Mouse (Mus musculus) spleen, adult 18-20 months (tissue): Measurements from ENCODE around the gene Panx3.

Experiments used
- DNase-seq, 2 experiments: peaks; one replicate each; pipeline ENCODE4 v3.0.0; 2022; ENCODE audit warnings: mixed read lengths in 2 of 2

Panx3 gene

DNA sequence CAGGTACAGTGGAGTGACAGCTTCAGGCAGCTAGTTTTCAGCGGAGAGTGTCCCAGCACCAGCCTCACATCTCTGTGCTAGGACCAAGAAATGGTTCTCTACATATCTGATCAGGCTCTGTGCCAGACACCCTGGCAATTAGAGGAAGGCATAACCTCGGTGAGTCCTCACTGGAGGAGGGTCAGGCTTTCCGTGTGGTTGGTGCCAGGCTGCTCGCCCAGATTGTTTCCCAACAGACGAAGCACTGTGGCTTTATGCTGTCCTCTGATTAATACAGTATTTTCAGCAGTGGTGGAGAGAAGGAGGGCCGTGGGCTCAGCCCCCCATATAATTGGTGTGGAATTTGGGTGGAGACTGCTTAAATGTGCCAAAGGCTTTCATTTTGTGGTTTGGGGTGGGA, at the start of gene Panx3:
TSS of gene Panx3 (minus strand) at position 121 of the 400 bp plus-strand sequence.
- DNase-seq, result no peak

DNA sequence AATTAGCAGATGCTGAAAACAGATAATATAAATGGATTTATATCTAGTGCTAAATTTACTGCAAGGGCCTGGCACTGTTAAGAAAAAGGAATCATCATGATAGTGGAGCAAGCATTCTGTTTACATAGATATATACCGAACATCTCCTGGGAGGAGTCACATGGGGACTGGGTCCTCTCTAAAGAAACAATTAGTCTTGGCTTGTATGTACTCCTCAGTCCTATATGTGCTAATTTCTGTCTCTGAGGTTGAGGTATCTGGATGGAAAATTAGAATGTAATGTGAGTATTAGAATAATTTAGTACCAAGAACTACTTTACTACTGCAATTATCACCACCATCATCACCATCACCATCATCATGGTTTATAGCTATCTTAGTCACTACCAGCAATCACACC, 47.1 kb upstream of the Panx3 start, which contains the start of gene Olfr160:
TSS of gene Olfr160 (minus strand) at position 101 of the 400 bp plus-strand sequence.
- no peak for DNase-seq

DNA sequence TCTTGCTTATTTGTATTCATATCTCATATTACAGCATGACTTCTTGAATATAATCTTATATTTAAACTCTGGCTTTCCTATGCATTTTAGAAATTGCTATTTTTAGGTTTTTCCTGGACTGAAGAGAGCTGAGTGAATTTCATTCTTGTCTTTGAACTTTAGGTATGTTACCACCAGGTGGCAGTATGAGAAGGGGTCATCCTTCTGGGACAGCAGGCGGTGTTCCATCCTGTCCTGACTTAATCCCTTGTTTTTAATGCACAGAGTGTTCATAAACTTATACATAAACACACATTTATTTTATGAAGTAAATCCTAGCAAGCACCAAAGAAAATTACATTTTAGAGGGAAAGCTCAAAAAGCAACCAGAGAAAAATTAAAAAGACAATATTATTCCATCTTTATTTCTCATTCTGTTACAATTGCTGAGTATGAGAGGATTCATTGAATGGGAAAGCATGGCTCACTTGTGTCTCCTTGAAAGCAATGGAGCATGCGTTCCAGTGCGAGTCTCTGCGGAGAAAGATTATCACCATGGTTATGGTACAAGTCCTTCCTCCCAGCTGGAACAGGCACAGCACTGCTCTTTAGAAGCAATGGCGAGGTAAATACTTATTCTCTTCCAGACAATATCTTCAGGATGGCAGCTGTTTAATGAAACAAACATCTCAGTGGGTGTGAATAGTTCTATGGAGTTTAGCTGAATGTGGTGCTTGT, 21.1 kb upstream of the Panx3 start:
- DNase-seq, result no peak

DNA sequence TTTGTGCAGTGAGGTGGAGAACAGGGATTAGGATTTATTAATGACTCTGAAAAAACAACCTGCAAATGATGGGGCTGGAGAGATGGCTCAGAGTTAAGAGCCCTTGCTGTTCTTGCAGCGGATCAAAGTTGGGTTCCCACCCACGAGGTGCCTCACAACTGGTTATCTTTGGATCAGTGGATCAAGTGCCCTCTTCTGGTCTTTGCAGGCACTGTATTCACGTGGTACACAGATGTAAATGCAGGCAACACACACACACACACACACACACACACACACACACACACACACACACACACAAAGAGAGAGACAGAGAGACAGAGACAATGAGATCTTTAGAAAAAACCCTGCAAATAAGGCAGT, 18.9 kb upstream of the Panx3 start:
- no peak for DNase-seq

DNA sequence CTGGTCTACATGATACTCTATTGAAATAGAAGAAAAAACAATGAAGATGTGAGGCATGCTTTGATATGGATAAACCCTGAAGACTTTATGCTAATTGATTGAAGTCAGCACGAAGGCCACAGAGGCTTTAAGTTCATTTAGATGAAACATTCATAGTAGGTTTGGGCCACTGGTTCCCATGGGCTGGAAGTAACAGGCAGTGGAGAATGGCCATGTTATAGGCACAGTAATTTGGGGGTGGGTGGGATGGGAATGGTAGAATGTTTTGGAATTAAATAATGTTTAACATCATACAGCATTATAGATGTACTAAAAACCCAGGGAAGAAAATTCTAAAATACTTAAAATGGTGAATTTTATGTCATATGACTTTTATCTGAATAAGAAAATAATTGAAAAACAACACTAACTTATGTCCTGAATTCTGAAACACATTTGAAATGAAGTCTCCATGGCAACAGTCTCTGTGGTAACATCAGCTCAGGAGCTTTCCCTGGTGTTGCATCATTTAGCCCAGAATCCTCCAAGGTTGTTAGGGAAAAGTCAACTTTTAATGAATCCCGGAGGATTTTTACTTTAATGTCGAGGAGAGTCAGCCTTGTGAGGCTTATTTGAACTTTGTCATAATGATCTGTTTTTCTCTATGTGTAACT, 18.4 kb upstream of the Panx3 start:
- no peak for DNase-seq

DNA sequence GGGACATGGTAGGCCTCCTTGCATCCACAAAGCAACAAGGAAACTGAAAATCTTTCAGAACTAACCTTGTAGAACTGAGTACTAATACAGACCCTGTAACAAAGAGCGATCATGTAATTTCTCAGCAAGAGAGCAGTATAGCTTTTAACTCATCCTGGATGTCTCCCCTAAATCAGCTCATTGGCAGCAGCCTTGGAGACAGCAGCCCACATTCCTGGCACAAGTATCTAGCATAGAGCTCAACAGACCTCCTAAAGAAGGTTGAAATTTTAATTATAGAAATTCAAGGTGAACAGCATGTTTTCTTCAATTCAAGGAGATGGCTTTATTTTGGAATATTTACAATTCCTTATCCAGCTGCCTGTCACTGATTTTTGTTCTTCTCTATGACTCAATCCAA, 12.1 kb upstream of the Panx3 start:
- no peak for DNase-seq

DNA sequence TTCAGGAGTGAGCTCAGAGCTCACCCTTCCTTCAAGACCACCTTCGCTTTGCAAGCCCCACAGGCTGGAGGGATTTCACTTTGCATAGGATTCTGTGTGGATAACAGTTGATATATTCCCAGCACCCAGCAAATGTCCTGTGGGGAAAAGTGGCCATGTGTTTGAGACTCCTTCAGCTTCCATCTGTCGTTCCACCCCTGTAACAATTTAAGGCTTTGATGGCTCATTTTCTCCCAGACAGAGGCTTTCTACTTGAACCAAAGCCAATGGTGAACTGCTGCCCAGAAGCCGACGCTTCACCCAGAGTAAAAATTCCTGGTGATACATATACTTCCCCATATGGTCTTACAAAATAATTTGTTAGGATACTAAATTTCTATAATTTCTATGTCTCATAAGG, 6.3 kb upstream of the Panx3 start:
- DNase-seq, result no peak

DNA sequence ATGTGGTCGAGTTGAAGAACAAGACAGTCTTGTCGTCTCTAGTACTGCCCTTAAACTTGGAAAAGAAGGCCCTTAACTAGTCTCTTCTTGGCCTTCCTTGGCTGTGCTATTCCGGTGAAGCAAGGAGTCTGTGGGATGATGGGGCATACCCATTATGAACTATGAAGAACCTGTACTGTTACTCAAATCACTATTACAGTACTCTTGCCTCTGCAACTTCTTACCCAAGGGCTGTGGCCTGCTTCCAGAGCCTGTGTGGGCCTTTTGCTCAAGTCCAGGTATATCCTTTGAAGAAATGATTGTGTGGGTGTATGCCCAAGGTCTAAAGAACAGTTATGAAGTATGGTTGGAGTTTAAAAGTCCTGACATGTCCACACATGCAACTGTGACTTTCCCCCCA, 1.2 kb upstream of the Panx3 start:
- DNase-seq, result no peak

DNA sequence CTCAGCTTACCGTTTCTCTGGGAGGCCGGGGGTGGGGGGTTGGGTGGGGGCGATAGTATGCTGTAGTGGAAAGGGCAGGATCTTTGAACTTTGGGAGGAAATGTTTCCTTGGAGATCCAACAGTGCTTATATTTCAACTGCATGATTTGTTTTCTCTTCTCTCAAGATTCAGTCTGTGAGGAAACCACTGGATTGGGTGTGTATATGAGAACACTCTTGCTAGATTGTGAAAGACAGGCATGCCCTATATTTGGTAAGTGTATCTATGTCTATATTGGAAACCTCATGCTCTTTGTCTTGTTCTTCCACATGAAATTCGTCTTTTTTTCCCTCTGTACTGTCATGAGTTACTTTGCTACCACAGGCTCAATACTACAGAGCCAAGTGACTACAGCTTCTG, 643 bp upstream of the Panx3 start:
- no peak for DNase-seq

DNA sequence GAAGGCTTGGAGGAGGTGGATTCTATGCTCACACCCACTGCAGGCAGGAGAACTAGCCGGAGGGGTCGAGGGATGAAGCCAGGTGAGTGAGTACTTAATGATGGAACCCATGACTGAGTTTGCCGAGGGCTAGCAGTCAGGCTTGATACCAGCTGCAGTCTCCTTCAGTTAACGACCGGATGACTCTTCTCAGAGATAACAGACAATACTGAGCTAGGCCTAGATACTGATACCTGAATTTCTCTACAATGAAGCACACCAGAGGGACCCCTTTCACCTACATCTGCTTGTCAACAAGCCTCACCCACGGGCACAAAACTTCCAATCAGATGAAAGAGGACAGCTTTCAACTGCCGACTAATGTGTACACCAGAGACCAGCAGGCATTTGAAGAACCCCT, 3.0 kb downstream of the Panx3 start:
- DNase-seq, result no peak

DNA sequence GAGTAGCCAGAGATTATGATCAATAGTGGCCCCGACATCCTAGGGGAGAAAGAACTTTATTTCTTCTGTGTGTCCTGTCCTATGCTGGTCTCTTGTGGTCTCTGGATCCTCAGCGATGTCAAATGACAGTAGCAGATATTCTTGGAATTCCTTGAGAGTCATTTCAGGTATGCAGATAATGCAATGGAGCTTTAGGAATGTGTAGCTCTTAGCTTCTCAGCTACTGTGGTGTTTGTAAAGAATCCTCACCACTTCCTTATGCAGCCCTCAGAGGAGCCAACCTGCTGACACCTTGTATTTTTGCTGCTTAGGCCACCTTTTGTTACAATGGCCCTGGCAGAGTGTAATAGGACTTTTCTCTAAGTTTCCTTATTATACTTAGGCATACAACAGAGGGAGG, 4.4 kb downstream of the Panx3 start:
- no peak for DNase-seq

DNA sequence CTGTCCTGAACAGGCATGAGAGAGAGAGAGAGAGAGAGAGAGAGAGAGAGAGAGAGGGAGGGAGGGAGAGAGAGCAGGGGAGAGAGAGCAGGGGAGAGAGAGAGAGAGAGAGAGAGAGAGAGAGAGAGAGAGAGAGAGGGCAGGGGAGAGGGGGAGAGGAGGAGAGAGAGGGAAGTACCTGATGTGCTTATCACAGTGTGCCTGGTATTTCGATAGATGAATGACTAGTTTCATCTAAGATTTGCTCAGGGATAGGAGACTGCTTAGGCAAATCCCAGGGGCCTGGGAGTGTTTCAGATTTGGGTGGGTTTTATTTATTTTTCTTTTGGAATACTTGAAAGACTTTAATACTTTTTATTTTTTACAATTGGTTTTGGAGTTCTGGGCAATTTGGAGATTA, 5.8 kb downstream of the Panx3 start:
- DNase-seq, result no peak

DNA sequence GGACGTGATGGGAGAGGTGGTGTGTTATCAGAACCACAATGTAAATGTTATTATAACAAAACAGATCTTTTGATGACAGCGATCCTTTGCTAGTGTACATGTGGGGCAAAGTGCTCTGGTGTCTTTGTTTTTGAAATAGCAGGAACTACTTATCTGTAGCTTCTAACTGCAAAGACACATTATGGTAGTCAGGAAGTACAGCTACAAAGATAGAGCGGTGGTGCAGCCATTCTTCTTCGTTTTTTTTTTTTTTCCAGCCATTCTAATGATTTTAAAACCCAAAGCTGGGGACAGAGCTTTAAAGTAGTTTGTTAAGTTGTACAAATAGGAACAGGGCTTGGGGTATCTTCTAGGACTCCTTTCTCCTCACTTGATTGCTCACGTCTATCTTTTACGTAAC, 9.6 kb downstream of the Panx3 start:
- no peak for DNase-seq

DNA sequence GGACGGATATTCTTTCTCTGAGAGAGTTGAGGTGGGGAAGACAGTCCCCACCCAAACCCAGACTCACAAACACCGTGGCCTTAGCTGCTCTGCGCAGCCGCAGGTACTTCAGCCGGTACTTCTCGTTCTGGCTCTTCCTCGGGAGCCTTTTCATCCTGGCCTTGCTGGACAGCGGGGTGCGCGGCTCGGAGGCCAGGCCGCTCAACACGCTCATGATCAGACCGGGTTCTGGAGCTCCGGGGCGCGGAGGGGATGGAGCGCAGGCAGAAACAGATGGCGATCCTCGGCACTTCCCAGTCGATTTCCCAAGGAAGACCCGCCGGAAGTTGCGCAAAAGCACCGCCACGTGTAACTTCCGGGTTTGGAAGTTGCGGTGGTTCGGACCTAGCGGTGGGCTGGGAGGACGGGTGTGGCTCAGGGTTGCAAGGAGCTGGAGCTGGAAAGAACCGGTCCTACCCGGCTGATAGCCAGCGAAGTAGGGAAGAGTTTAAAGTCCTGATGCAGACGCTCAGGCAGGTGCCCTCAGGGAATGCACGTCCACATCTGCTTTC, 12.0 kb downstream of the Panx3 start, which contains the start of gene Tbrg1:
TSS of gene Tbrg1 (minus strand) at position 382 of the 551 bp plus-strand sequence.
- DNase-seq, result peak; percentile 47 to 65

DNA sequence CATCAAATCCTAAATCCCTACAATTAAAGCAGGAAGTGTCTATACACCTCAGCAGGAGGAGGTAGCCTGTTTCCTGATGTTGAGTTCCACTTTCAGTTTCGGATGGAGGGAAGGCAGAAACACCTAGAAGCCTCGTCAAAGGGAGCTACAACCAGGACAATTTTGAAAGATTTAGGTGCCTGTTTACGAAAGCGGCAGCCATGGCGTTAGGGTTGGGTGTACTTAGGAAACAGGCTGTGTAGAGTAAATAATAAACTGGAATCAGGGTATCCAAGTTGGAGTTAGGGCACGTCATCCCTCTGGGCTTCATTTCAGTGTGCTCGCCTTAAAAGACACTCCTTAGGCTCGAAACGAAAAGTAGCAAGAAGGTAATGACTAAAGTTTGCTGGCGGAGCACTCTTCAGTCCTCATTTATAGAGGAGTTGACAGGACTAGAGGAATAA, 12.6 kb downstream of the Panx3 start:
- DNase-seq, result peak in 1 of 2 experiments; percentile 20

DNA sequence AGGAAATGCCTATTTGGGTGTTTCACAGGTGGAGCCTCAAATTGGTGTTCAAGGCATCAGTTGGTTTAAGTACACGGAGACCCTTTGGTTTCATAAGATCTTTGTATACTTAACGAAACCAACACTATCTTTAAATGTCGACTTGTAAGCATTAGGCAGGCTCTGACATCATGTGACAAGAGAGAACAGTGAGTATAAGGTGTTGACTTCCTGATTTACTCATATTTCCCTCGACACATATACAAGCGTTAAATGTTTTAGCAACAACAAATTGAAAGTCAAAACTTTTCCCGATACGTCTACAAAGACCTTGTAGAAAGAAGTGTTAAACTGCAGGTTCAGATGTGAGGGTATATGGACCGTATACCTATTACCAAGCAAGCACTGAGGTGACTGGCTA, 13.1 kb downstream of the Panx3 start:
- no peak for DNase-seq

DNA sequence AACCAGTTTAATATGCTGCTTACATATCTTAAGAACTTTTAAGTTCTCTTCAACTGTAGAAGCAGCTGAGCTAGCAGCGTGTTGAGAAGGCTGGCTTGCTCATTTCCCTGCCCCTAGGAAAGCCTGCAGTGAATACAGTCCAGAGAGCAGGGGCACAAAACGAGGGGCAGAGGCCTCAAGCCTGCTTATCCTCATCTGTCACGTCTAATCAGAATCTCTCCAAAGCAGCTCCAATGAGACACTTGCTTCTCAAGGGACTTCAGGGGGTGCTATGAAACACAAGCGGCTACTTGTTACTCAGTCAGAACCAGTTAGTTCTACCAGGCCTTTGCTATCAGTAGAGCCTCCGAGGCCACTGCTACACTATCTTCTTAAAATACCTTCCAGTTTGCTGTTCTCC, 15.2 kb downstream of the Panx3 start:
- no peak for DNase-seq

DNA sequence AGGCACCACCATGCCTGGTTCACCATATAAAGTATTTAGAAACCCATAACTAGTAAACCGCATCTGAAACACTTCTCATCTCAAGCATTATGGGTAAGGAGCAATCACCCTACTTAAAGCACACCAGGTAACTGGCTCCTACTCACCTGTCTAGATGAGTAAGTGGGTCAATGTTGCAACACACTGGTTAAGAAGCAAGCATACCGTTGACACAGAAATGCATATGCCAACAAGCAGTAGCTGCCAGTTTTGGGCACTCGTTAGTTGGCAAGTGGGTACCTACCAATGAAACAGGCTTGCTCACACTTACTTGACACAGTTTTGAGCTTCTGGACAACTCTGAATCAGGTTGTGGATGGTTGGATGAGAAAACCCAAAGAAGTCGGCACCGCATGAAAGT, 18.4 kb downstream of the Panx3 start:
- no peak for DNase-seq

DNA sequence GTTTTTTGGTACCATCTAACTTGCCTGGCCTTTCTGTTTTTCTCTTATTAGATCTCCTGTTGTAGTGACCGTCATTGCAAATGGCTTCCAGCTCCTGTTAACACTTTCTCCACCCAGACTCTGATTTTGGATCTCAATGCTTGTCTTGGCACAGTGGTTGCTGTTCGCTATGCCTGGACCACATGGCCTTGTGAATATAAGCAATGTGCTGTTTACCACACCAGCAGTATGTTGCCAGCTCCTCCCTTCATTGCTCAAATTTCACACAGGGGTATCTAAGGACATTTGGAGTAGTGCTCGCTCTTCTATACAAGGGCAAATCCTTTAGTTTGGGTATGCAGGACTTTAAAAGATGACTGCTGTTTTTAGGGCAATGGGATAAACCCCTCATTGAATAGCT, 22.8 kb downstream of the Panx3 start:
- no peak for DNase-seq

DNA sequence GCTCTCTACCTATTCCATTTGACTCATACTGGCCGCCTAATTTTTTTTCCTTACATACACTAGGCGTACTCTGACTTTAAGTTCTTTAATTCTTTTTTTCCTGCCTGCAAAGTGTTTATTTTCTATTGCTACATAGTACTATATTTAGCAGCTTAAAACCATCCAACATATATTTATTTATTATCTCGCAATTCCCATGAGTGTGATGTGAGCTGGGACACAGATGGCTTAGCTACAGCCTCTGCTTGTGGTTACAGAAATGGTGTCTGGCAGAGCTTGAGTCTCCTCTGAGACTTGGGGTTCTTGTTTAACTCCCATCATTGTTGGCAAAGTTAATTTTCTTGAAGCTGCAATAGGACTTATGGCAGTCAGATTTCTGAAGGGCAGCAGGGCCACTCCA, 30.3 kb downstream of the Panx3 start:
- DNase-seq, result no peak

DNA sequence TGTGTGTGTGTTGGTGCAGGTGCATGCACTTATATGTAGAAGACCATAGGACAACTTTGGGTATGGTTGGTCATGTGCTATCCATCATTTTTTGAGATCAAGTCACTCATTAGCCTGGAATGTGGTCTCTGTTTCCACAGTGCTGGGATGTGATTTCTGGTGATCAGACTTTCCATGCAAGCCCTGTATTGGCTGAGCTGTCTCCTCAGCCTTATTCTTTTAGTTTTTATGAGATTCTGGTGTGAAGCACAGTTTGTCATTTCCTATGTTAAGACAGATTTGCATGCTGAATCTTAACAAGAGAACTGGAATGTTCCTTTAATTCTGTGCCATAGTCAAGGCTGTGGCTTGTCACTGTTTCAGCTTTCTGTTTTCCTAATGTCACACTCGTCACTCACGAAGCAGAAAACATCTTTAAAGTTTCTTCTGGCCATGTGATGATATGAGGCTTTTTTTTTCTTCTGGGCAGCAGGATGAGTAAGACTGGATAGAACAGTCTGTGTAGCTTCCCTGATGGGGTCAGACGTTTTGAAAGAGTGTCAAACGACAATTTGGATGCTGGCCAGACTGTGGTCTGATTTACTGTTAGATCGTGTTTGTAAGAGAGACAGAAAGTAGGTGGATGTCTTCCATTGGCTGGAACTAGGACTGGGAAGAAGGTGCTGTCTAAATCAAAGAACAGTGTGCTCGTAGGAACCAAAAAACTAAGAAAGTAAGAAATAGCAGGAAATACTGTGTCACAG, 32.1 kb downstream of the Panx3 start:
- DNase-seq, result no peak

DNA sequence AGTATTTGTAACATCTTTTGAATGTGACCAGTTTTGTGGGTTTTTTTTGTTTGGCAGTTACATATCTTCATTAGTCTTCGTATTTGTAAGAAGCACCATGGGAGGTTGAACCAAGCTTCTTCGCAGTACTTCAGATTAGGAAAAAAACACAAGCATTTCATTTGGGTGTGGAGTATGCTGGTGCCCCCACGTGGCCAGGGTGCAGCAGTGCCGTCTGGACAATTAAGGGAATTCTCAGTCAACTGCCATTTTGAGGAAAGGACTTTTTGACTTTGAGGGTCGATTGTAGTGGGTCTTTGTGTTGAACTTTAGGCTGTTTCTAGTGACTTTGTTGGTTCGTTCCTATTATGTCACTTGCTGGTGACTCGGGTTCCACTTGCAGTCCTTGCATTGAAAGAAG, 32.7 kb downstream of the Panx3 start:
- DNase-seq, result peak in 1 of 2 experiments; percentile 37

DNA sequence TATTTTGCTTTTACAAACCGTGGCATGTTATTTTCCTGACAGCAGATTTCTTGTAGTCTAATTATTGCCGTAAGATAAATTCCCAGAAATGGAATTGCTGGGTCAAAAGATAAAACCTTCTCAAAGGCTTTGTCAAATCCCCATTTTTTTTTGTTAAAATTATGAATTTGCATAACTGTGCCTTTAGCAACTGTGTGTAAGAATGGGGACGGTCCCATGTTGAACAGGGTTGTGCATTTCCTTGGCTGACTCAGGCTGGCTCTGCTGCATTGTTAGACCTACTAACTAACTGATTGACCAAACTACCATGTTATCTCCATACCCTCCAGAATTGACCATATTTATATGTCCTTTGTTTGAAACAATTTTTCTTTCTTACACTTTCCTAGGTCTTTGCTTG, 34.8 kb downstream of the Panx3 start:
- DNase-seq, result no peak

DNA sequence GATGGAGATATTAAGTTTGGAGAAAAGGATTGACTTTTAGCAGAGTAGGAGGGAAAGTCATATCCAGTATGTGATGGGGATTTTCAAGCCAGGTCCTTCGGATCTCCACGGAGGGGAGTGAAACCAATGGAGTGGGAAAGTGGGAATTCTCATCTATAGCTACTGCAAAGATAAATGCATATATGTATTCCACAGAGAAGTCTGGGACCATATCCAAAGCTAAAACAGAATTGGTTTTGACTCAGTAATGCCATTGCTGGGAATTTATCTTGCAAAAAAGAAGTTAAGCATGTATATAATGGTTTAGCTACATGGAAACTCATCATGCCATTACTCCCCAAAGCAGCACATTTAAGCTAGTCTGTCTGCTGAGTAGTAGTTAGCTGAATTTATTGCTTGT, 36.7 kb downstream of the Panx3 start:
- DNase-seq, result no peak
